Mouse (Mus musculus) left cerebral cortex, adult 9 months (tissue): ENCODE results near the gene Dnajc4.

ENCODE experiments used
- DNase-seq, 2 experiments: peaks; one replicate each; pipeline ENCODE4 v3.0.0; 2022; ENCODE audit warnings: low spot score in 2 of 2

The Dnajc4 gene

GRCm38 (mm10) chr19:6948186-6948585 lies 44.2 kb downstream of the Dnajc4 start:
- no peak for DNase-seq

DNA sequence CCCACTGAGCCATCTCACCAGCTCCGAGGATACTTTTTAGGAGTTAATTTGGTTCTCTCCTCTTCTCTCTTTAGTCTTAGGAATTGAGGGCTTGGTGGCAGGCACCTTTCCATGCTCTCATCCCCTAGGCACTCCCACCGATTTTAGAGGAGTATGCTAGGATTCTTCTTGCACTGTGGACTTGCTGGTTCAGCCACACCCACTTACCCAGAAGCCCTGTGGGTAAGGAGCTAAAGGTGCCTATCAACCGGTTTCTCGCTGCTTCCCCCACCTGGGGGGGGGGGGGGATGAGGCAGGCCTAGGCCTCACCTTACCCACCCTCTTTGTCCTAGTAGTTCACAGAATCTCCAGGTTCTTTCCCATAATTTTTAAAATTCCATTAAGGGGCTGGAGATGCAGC lies 44.6 kb downstream of the Dnajc4 start:
- DNase-seq, result no peak

DNA sequence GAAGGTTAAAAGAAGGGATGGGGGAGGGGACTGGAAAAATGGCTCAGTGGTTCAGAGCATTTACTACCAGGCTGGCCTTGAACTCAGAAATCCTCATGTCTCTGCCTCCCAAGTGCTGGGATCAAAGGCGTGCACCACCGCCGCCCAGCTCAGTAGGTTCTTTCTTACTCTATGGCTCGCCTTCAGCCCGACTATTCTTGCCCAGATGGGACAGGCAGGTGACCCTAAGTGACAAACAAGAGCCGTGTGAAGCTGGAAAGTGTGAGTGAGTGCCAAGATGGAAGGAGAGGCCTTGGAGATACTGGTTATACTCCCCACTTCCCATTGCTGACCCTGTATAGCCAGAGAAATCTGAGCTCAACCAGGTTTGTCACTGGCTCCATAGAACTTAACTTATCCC lies 48.7 kb downstream of the Dnajc4 start:
- DNase-seq, result no peak

GRCm38 (mm10) chr19:6942764-6943163 lies 49.6 kb downstream of the Dnajc4 start:
- no peak for DNase-seq

DNA sequence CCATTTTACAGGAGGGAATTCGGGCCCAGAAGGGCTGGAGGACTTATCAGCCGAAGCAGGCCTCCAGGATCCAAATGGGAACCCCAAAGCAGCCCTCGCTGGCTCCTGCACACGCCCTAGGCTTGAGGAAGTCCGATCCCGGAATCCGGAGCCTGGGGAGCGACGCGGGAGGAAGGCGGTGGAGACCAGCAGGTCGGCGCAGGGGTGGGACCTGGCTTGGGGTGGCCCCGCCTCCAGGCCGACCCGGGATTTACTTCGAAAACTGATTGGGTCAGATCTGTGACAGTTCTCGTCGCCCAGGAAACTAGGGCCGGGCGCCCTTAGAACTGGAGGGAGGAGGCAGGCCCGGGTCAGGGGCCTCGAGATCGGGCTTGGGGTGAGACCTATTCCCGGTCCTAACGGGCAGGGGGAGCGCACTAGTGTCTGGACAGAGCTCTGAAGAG lies 50.1 kb downstream of the Dnajc4 start, which contains the start of gene Gpr137:
Gpr137 (minus strand) TSS at position 232 of the 443 bp plus-strand sequence.
- DNase-seq, result peak; percentile 91 to 95

DNA sequence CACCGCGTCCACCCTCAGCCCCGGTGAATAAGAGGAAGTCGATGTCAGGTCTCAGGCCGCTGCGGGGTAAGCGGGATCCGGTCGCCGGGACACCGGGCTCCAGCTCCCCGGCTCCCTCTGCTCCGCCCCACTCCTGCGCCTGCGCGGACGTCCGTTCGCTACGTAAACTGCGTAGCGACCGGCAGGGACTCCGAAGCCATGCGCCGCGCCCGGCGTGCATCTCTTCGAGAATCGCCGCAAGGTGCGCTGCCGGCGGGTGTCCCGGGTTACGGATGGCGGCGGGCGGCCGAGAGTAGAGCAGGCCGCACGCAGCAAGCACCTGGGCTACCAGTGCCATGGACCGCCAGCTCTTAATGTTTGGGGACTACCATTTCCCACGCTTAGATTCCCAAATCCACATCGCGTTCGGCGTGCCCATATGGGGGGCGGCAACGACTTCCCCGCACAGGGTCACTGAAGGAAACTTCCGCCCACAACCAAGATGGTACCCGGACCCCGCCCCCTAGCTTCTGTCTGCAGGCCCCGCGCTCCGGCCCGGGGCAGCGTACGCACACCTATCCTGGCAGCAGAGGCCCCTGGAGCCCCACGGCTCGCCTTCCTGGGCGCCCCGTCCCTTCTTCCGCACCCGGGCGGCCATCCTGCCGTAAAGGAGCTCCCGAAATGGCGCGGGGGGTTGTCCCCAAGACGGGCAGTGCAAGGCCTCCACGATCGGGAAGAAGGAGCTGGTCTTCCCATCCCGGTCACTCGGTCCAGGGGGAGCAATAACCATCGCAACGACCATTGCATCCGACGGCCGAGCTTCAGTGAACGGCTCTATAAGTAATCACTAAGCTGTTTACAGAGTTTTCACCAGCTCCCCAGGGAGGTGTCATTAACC lies 50.8 kb downstream of the Dnajc4 start, which contains the start of gene Bad:
Bad (plus strand) TSS at position 490 of the 877 bp plus-strand sequence.
- peak in 1 of 2 experiments; percentile 93 for DNase-seq

DNA sequence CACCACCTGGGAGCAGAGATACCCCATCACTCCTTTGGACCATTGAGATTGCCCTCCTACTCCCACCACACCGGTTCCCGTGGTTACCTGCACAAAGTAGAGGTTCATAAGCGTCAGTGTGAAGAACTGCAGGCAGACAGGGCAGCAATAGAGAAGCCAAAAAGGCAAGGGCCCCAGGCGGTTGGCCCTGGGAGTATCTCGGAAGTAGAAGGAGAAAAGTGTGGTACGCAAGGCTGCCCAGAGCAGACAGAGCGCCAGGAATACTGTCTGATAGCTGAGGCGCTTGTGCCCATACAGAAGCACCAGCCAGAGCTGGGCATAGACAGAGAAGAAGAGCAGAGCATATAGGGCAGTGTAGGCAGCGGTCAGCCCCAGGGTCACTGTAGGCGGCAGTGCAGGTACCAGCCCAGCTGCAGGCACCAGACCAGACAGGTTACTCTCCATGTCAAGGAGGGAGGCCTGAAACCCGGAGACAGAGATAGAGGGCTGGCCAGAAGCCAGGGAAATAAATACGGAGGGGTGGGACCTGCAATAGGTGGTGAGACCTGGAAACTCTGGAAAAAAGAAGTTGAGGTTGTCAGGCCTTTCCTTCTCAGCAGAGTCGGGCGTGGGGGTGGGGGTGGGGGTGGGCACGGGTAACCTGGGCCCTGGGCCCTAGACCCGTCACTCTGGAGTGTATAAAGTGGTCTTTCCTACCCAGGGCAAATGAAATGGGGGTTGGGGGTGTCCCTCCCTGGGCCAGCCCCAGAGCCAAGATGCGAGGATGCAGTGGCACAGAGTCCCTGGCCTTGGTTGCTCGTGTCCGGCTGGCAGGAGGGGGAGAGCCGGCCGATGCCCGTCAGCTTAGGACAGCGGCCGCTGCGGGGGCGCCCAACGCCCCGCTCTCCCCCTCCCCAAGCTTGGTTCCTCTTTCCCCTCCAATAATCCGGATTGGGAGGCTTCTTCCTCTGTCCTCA lies 51.7 kb downstream of the Dnajc4 start:
- no peak for DNase-seq

DNA sequence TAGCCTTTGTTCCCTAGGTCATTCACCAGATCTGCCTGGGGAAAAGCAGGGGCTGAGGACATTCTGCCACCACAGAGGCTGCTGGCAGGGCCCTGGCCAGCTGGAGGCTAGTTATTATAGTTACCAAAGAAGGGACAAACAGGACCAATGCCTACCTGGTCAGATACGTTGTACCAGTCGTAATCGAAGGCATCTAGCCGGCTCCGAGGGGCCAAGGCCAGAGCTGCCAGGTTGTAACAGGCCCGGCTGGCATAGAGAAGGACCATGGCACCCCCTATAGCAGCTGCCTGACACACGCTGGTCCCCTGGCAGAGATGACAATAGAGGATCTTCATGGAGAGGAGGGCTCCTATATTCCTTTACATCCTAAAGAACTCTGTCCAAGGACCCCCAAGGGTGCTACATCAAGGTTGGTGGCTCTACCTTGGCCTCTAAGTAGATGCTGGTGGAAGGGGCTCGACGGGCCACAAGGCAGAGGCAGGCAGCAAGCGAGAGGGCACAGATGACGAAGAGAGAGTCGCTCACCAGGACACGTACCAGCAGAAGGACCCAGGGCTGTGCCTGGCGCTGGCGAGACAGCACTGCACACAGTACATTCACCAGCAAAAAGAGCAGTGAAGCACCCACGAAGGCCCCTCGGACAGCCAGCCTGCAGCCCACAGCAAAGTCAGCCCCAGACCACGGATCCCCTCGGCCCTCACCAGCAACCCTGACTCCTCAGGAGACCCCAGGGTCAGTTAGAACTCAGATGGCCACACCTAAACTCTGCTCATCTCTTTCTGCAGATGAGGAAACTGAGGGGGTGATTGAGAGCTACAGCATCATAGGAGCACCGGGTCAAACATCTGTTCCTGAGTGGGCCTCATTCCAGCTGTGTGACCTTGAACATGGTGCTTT lies 53.0 kb downstream of the Dnajc4 start:
- DNase-seq, result no peak
